Mouse (Mus musculus): ENCODE measurements around the gene 2810004N23Rik. TPM values are rescaled to one million over a fixed set of nuclear protein-coding genes. Genes with fewer than 3 reads are reported as not detected.
A peak's percentile ranks its signal among the peaks of the same experiment; 100 is the strongest.

The 2810004N23Rik gene
- total RNA-seq, 2 experiments from 2014 or later, result 44.8 to 47.4 TPM

DNA sequence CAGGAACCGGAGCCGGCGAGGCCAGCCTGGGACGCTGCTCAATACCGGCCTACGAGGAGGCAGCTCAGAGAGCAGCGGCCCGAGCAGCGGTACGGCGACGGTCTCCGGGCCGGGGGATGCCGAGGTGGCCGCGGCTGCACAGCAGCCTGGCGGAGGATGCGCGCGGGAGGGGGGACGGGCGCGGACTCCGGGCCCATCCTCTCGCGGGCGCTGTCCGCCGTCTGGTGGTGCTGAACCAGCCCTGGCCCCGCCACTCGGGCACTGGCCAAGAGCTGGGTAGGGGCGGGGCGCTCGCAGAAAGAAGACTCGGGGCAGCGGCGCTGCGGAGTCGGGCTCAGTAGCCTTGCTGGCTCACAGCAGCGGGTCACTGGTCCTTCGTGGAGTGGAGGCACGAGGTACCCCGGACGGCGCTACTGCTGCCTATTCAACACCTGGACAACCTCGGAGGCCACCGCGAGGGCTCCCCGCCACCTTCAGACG lies 69.7 kb downstream of the 2810004N23Rik start:
- intact Hi-C loops (cut with DNase I), result no loop called here

DNA sequence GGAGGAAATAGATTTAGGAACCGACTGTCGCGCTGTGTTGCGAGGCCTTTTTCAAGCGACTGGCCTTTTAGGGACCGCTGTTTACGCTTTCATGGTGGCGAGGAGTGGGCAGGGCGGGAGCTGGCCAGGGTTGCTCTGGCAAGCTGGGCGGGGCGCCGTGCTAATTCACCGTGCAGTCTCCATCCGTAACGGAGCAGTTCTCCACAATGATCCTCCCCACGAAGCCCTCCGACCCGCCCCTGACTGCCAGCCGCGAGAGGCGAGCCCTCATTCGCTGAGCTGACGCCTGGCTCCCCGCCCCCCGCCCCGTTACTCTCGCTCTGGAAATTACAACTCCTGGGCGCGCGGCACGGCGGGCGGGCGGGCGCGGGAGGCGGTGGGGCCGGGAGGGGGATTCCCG lies 70.2 kb downstream of the 2810004N23Rik start, which contains the start of gene Trim67:
TSS of gene Trim67 (plus strand) at position 385 of the 400 bp plus-strand sequence.
- DNase-seq, result peak in 1 of 2 experiments; percentile 7
- intact Hi-C loops (cut with DNase I), result no loop called here

More for the DNA sequence above, 69.7 kb downstream of the 2810004N23Rik start:
- DNase-seq, result peak; percentile 89 to 92

DNA sequence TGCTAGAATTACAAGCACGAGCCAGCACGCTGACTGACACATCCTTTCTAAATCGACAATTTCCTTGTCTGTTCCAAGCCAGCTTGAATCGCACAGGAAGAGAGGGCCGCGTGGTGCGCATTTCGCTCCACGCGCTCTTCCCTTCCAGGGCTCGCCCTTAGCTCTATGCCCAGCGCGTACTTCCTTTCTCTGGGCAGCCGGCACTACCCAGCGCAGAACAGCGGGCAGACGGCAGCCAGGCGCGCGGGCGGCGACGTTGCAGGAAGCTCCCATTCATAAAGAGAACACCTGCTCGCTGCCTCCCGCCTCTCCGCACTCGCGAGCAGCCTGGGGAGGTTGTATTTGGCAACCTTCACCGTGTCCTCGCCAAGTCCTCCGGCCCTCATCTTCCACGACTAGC lies 70.7 kb downstream of the 2810004N23Rik start:
- DNase-seq, result no peak
- intact Hi-C loops (cut with DNase I), result no loop called here

DNA sequence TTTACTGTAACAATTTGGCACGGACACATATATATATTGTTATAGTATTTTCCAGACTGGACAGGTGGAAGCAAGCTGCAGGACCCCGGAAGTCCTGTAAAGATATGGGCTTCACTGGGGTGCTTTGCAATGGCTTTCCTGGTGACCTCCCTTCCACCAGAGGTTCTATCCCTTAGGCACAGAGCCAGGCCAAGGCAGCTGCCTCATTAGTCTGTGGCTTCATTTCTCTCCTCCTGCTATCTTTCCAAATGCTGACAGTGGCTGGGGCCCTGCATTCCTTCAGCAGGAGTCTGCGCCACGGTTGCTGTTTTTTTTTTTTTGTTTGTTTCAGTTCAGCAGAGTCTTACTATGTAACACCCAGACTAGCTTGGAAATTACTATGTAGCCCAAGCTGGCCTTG lies 71.2 kb downstream of the 2810004N23Rik start:
- intact Hi-C loops (cut with DNase I), result no loop called here
- no peak for DNase-seq

DNA sequence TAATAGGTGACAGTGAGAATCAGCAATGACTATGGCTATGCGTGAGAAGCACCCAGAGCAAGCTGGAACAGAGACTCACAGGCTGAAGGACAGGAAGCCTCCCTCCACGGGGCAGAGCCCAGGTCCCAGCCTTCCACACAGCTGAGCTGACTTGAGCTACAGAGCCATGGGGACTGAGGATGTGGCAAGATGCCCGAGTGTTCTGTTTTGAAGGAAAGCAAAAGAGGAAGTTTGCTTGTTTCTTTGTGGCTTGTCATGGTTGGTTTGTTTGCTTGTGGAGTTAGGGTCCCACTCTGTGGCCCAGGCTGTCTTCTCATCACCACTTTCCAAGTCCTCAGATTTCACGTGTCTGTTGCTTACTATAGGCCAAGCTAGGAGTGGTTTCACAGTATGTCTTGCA lies 72.2 kb downstream of the 2810004N23Rik start:
- intact Hi-C loops (cut with DNase I), result no loop called here
- DNase-seq, result no peak

Other genes starting within 250 kb of the 2810004N23Rik start
- 10 to 100 TPM; 68.7 to 73.6 TPM for gene 2310022B05Rik, start 199.8 kb downstream of the 2810004N23Rik start, total RNA-seq (2021)
- 10 to 100 TPM; 16.7 to 17.4 TPM for gene Ttc13, start 141.1 kb downstream of the 2810004N23Rik start, total RNA-seq (2021)
- gene Arv1, start 141.0 kb downstream of the 2810004N23Rik start, total RNA-seq (2021), result 1 to 10 TPM; 3.6 to 5.6 TPM
- gene Fam89a, start 111.3 kb downstream of the 2810004N23Rik start, total RNA-seq (2021), result 1 to 10 TPM in 1 of 2 experiments, under 1 TPM in 1; 0.75 to 1.6 TPM
- gene Trim67, start 70.0 kb downstream of the 2810004N23Rik start, total RNA-seq (2021), result under 1 TPM; 0.36 to 0.68 TPM
- 100 to 1,000 TPM; 174 to 194 TPM for gene Gnpat, start 87 bp downstream of the 2810004N23Rik start, total RNA-seq (2021)
- gene Exoc8, start 34.6 kb upstream of the 2810004N23Rik start, total RNA-seq (2021), result 10 to 100 TPM; 18.5 to 22.8 TPM
- gene Sprtn, start 34.8 kb upstream of the 2810004N23Rik start, total RNA-seq (2021), result 10 to 100 TPM; 12.2 to 12.8 TPM
- 100 to 1,000 TPM; 294 to 306 TPM for gene Egln1, start 86.2 kb upstream of the 2810004N23Rik start, total RNA-seq (2021)
- gene Tsnax, start 149.9 kb upstream of the 2810004N23Rik start, total RNA-seq (2021), result 10 to 100 TPM; 73.6 to 80.4 TPM
- gene Disc1, start 191.1 kb upstream of the 2810004N23Rik start, total RNA-seq (2021), result 1 to 10 TPM; 2.2 to 2.9 TPM

All from heart, postnatal 36 days (tissue).